Mouse (Mus musculus): ENCODE data around the gene Ccdc88c. TPM values are rescaled to one million over a fixed set of nuclear protein-coding genes. Genes with fewer than 3 reads are reported as not detected.

The Ccdc88c gene
- polyA plus RNA-seq, 1 experiment: 41.6 TPM

DNA sequence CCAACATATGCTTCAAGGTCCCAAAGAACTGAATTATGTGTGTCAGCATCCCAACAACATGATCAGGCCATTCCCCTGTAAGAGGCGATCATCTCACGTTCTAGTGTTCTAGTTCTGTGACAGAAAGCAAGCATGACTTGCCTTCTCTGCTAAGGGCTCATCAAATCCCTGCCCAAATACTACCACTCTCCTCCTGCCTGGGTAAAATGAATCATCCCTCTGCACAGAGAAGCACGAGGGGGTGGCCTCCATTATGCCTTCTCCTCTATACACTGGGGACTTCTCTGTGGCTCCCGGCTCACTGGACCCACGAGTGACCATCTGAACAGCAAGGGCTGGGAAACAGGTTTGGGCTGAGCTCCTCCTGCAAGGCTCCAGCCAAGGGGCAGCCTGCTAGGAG, 49.2 kb downstream of the Ccdc88c start:
- Histone ChIP-seq H3K27ac (ENCODE audit: control insufficient read depth, insufficient read depth, low read depth, low read length) (no peak overlapping the region), H3K27me3 (ENCODE audit: control insufficient read depth, insufficient read depth, low read length) (no peaks in the 10 kb centered on the region), H3K4me1 (ENCODE audit: control insufficient read depth, insufficient read depth, low read length) (no peaks in the 10 kb centered on the region), H3K4me3 (ENCODE audit: control insufficient read depth, low read depth, low read length) (no peak overlapping the region), H3K36me3 (ENCODE audit: control insufficient read depth, insufficient read depth, low read length) (no peaks in the 10 kb centered on the region)
- no peak for TF ChIP-seq CTCF (IDR thresholded peaks at IDR 0.05; ENCODE audit: control insufficient read depth, insufficient read depth, insufficient replicate concordance, low read depth, low read length)
- no peak for TF ChIP-seq POLR2A (IDR thresholded peaks at IDR 0.05; ENCODE audit: control insufficient read depth, low read depth, low read length)

DNA sequence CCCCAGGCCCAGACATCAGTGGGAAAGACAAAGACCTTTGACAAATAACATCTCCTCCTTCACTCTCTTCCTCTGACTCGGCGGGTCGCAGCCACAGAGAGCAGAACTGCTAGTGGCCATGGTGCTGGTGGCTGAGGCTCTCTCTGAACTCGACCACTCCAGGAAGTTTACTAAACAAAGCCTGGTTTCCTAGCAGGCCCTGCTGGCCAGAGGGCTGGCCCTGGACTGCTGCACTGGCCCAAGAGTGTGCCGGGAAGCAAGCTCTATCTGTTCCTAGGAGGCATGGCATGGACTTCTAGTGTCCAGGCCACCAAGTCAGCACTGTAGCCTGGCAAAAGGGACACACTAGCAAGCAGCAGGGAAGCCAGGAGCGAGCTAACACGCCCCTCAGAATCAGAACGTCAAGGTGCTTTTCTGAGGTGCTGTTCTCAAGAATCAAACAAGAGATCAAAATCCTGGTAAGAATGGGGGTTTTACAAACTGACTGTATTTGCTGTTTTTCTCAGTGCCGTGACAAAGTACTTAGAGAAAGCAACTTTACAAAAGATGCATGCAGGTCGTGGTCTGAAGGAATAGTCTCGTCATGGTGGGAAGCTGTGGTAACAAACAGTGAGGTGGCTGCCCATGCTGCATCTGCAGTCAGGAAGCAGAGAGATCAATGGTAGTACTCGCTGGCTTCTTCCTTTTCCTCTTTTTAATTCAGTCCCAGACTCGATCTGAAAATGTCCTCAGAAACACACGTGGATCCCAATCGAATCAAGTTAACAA, 50.7 kb downstream of the Ccdc88c start:
- no peak for TF ChIP-seq CTCF (IDR thresholded peaks at IDR 0.05; ENCODE audit: control insufficient read depth, insufficient read depth, insufficient replicate concordance, low read depth, low read length)
- TF ChIP-seq POLR2A (IDR thresholded peaks at IDR 0.05; ENCODE audit: control insufficient read depth, low read depth, low read length): no peak
- Histone ChIP-seq H3K36me3 (ENCODE audit: control insufficient read depth, insufficient read depth, low read length) (no peaks in the 10 kb centered on the region), H3K27ac (ENCODE audit: control insufficient read depth, insufficient read depth, low read depth, low read length) (no peak overlapping the region), H3K27me3 (ENCODE audit: control insufficient read depth, insufficient read depth, low read length) (no peaks in the 10 kb centered on the region), H3K4me1 (ENCODE audit: control insufficient read depth, insufficient read depth, low read length) (no peaks in the 10 kb centered on the region), H3K4me3 (ENCODE audit: control insufficient read depth, low read depth, low read length) (no peak overlapping the region)

DNA sequence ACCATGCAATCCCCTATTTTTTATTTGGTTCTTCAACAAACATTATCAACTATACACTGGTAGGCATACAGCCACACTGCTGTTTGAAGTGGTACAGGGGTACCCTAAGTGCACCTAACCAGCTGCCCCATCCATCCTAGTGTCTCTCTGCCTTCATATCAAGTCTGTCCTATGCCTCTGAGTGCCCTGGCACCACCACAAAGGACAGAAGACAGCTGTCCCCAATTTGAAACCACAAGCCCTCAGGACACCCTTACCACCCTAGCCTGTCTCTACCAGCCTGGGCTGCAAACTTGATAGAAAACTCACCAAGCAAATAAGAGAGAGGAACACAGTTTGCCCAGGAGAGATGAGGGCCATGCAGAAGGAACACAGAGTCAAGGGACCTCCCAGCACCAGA, 51.3 kb downstream of the Ccdc88c start:
- no peaks in the 10 kb centered on the region for H3K36me3 ChIP-seq (ENCODE audit: control insufficient read depth, insufficient read depth, low read length)
- no peak overlapping the region for H3K27ac ChIP-seq (ENCODE audit: control insufficient read depth, insufficient read depth, low read depth, low read length)
- no peak overlapping the region for H3K4me3 ChIP-seq (ENCODE audit: control insufficient read depth, low read depth, low read length)
- H3K27me3 ChIP-seq (ENCODE audit: control insufficient read depth, insufficient read depth, low read length): no peaks in the 10 kb centered on the region
- TF ChIP-seq CTCF (IDR thresholded peaks at IDR 0.05; ENCODE audit: control insufficient read depth, insufficient read depth, insufficient replicate concordance, low read depth, low read length) (no peak), POLR2A (IDR thresholded peaks at IDR 0.05; ENCODE audit: control insufficient read depth, low read depth, low read length) (no peak)
- H3K4me1 ChIP-seq (ENCODE audit: control insufficient read depth, insufficient read depth, low read length): no peaks in the 10 kb centered on the region

DNA sequence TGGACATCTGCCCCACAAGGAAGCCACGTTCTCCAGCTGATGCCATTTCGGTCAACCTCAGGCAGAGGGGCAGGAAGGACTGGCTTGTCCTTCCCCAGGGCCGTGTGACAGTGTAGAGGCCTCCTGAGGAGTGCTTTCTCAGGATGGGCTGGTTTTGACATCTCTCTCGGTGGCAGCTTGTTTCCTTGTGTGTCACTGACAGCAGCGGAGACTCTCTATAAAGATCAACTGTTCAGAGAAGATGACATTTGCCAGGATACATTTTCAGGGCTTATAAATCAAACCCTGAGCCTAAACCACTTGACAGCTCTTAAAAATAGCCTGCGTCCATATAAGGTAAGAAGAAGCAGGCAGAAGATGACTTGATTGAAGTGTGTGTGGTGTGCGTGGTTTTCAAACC, 59.0 kb downstream of the Ccdc88c start:
- TF ChIP-seq CTCF (IDR thresholded peaks at IDR 0.05; ENCODE audit: control insufficient read depth, insufficient read depth, insufficient replicate concordance, low read depth, low read length) (no peak), POLR2A (IDR thresholded peaks at IDR 0.05; ENCODE audit: control insufficient read depth, low read depth, low read length) (no peak)
- Histone ChIP-seq H3K27ac (ENCODE audit: control insufficient read depth, insufficient read depth, low read depth, low read length) (no peak overlapping the region), H3K4me1 (ENCODE audit: control insufficient read depth, insufficient read depth, low read length) (no peaks in the 10 kb centered on the region; the same call in 1 of the 2 replicates), H3K36me3 (ENCODE audit: control insufficient read depth, insufficient read depth, low read length) (no peaks in the 10 kb centered on the region; the same call in 1 of the 2 replicates), H3K27me3 (ENCODE audit: control insufficient read depth, insufficient read depth, low read length) (no peaks in the 10 kb centered on the region), H3K4me3 (ENCODE audit: control insufficient read depth, low read depth, low read length) (no peak overlapping the region)

GRCm38 (mm10) chr12:100967383-100967782, 61.5 kb downstream of the Ccdc88c start:
- H3K4me1 ChIP-seq (ENCODE audit: control insufficient read depth, insufficient read depth, low read length): no peaks in the 10 kb centered on the region; the same call in 1 of the 2 replicates
- no peaks in the 10 kb centered on the region; the same call in none of the 2 replicates for H3K36me3 ChIP-seq (ENCODE audit: control insufficient read depth, insufficient read depth, low read length)
- no peaks in the 10 kb centered on the region for H3K27me3 ChIP-seq (ENCODE audit: control insufficient read depth, insufficient read depth, low read length)
- no peak overlapping the region for H3K27ac ChIP-seq (ENCODE audit: control insufficient read depth, insufficient read depth, low read depth, low read length)
- no peak overlapping the region for H3K4me3 ChIP-seq (ENCODE audit: control insufficient read depth, low read depth, low read length)
- TF ChIP-seq CTCF (IDR thresholded peaks at IDR 0.05; ENCODE audit: control insufficient read depth, insufficient read depth, insufficient replicate concordance, low read depth, low read length): no peak
- TF ChIP-seq POLR2A (IDR thresholded peaks at IDR 0.05; ENCODE audit: control insufficient read depth, low read depth, low read length): no peak

DNA sequence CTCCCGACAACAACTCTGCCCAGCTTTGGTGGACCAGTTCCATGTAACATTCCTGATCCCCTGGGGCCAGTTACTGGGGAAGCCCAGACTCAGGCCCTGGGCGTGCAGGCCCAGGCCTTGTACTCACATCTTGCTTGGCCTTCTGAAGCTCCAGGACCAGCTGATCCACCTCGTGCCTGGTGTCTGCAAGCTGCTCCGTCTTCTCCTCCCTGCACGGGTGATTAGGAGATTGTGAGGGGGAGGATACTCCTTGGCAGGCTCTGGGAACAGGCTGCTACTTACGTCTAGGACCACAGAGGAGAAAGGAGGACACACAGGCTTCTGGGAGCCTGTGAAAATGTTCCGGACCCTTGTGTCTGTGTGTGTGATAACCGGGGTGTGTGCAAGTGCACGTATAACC, 62.6 kb downstream of the Ccdc88c start:
- no peaks in the 10 kb centered on the region; the same call in none of the 2 replicates for H3K36me3 ChIP-seq (ENCODE audit: control insufficient read depth, insufficient read depth, low read length)
- no peaks in the 10 kb centered on the region for H3K27me3 ChIP-seq (ENCODE audit: control insufficient read depth, insufficient read depth, low read length)
- H3K27ac ChIP-seq (ENCODE audit: control insufficient read depth, insufficient read depth, low read depth, low read length): peak overlapping the region; percentile 16
- no peak overlapping the region for H3K4me3 ChIP-seq (ENCODE audit: control insufficient read depth, low read depth, low read length)
- H3K4me1 ChIP-seq (ENCODE audit: control insufficient read depth, insufficient read depth, low read length): no peaks in the 10 kb centered on the region; the same call in 1 of the 2 replicates
- TF ChIP-seq CTCF (IDR thresholded peaks at IDR 0.05; ENCODE audit: control insufficient read depth, insufficient read depth, insufficient replicate concordance, low read depth, low read length) (no peak), POLR2A (IDR thresholded peaks at IDR 0.05; ENCODE audit: control insufficient read depth, low read depth, low read length) (no peak)

DNA sequence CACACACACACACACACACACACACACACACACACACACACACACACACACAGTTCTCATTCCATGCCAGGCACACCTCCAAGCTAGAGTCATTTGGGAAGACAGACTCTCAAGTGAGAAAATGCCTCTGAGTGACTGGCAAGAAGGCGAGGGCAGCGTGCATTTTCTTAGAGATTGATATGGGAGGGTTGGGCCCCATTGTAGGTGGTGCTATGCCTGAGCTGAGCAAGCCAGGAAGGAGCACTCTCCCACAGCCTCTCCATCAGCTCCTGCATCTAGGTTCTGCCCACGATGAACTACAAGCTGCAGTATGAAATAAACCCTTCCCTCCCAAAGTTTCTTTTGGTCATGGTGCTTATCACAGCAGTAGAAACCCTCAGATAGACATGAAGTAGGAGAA, 63.6 kb downstream of the Ccdc88c start:
- H3K27me3 ChIP-seq (ENCODE audit: control insufficient read depth, insufficient read depth, low read length): no peaks in the 10 kb centered on the region
- TF ChIP-seq CTCF (IDR thresholded peaks at IDR 0.05; ENCODE audit: control insufficient read depth, insufficient read depth, insufficient replicate concordance, low read depth, low read length): no peak
- TF ChIP-seq POLR2A (IDR thresholded peaks at IDR 0.05; ENCODE audit: control insufficient read depth, low read depth, low read length): no peak
- no peaks in the 10 kb centered on the region; the same call in 1 of the 2 replicates for H3K36me3 ChIP-seq (ENCODE audit: control insufficient read depth, insufficient read depth, low read length)
- H3K4me1 ChIP-seq (ENCODE audit: control insufficient read depth, insufficient read depth, low read length): no peaks in the 10 kb centered on the region; the same call in 1 of the 2 replicates
- no peak overlapping the region for H3K27ac ChIP-seq (ENCODE audit: control insufficient read depth, insufficient read depth, low read depth, low read length)
- no peak overlapping the region for H3K4me3 ChIP-seq (ENCODE audit: control insufficient read depth, low read depth, low read length)

Measured in testis, adult 2 months (tissue).